Mouse (Mus musculus) liver, embryonic 11.5 days (tissue): Measurements from ENCODE around the gene Spink4. TPM values are rescaled to one million over a fixed set of nuclear protein-coding genes. Genes with fewer than 3 reads are reported as not detected.

Experiments
- ATAC-seq: fragments of 200-750 bp; cut with Nextera tagmentation; replicated peaks from 2 replicates; pipeline ENCODE4 v1.8.0; 2017; ENCODE audit warnings: moderate number of reproducible peaks, mild to moderate bottlenecking, moderate TSS enrichment, moderate library complexity; ENCODE audit not compliant: low FRiP score
- DNase-seq: peaks from one replicate; pipeline ENCODE4 v3.0.0-alpha.2; 2017; ENCODE audit warnings: low spot score
- H3K27ac ChIP-seq: fragments of 300-500 bp; sonication (generic); 2 replicates; pipeline ENCODE4 v1.5.1; 2014; ENCODE audit warnings: mild to moderate bottlenecking, low read depth, low read length, control low read depth
- H3K27me3 ChIP-seq: fragments of 300-500 bp; sonication (generic); replicated peaks from 2 replicates; pipeline ENCODE4 v1.6.1; 2014; ENCODE audit warnings: low read length, mixed read lengths; ENCODE audit not compliant: control insufficient read depth, insufficient read depth
- H3K36me3 ChIP-seq: fragments of 300-500 bp; sonication (generic); 2 replicates; pipeline ENCODE4 v1.6.1; 2014; ENCODE audit warnings: mild to moderate bottlenecking, low read length, moderate library complexity, mixed read lengths; ENCODE audit not compliant: control insufficient read depth, insufficient read depth
- H3K4me1 ChIP-seq: fragments of 300-500 bp; sonication (generic); replicated peaks from 2 replicates; pipeline ENCODE4 v1.6.1; 2014; ENCODE audit warnings: low read length, mixed read lengths; ENCODE audit not compliant: control insufficient read depth, insufficient read depth
- H3K4me2 ChIP-seq: fragments of 300-500 bp; sonication (generic); 2 replicates; pipeline ENCODE4 v1.6.1; 2014; ENCODE audit warnings: mild to moderate bottlenecking, control low read depth, moderate library complexity
- H3K4me3 ChIP-seq: fragments of 300-500 bp; sonication (generic); 2 replicates; pipeline ENCODE4 v1.5.1; 2014; ENCODE audit warnings: low read depth, low read length, control low read depth
- H3K9ac ChIP-seq: fragments of 300-500 bp; sonication (generic); 2 replicates; pipeline ENCODE4 v1.6.1; 2014; ENCODE audit warnings: low read depth, low read length, control low read depth
- H3K9me3 ChIP-seq: fragments of 300-500 bp; sonication (generic); 2 replicates; pipeline ENCODE4 v1.6.1; 2016; ENCODE audit warnings: low read length, inconsistent platforms, mixed read lengths; ENCODE audit not compliant: control insufficient read depth
- WGBS: fragments of 180-500 bp; shearing (Covaris S2); extraction: QIAGEN DNeasy Blood & Tissue Kit; methylation state at CpG from one replicate; pipeline ENCODE4 v1.1.7; 2014; 5-methylcytosine and 5-hydroxymethylcytosine counted together
- polyA plus RNA-seq: library from polyadenylated mRNA; unstranded; fragments of >200 nt; fragmentation: Nextera tagmentation; extraction: Ambion mirVana; gene quantifications from 2 replicates; pipeline ENCODE4 v1.2.1, GENCODE M21; 2014

The Spink4 gene
- polyA plus RNA-seq, 1 experiment from 2014 or later: not detected

- H3K27ac ChIP-seq: no peak overlapping the region
- H3K4me3 ChIP-seq: no peak overlapping the region
- no peaks in the 10 kb centered on the region for H3K36me3 ChIP-seq
- 86% methylated on average over 3 of the region's 3 CpGs for WGBS
- H3K4me1 ChIP-seq: no peaks in the 10 kb centered on the region; the same call in 1 of the 2 replicates
- H3K9ac ChIP-seq: no peak overlapping the region
- no peak overlapping the region for H3K4me2 ChIP-seq
- DNase-seq (no peak), ATAC-seq (no peak)
- H3K27me3 ChIP-seq: no peaks in the 10 kb centered on the region
- H3K9me3 ChIP-seq: no peaks in the 10 kb centered on the region
These were observed 24.7 kb upstream of the Spink4 start for GRCm38 (mm10) chr4:40895118-40895517.

DNA sequence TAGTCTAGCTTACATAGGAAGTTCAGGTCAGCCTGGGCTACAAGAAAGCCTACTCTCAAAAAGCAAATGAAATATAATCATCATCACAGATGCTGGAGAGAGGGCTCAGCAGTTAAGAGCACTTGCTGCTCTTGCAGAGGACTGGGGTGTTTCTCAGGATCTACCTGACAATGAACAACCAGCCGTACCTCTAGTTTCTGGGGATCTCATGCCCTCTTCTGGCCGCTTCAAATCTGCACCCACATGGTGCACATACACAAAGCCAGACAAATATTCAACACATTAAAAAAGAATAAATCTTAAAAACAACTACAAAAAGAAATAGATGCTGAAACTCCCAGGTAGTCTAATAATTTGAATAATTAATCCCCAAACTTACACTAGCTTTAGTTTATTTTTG lies 24.2 kb upstream of the Spink4 start:
- Histone ChIP-seq H3K4me3 (no peak overlapping the region), H3K27me3 (no peaks in the 10 kb centered on the region), H3K9me3 (no peaks in the 10 kb centered on the region), H3K9ac (no peak overlapping the region), H3K4me2 (no peak overlapping the region), H3K4me1 (no peaks in the 10 kb centered on the region; the same call in 1 of the 2 replicates), H3K36me3 (no peaks in the 10 kb centered on the region), H3K27ac (no peak overlapping the region)
- WGBS: 79% methylated on average over 2 of the region's 2 CpGs
- DNase-seq (no peak), ATAC-seq (no peak)

- H3K4me1 ChIP-seq: no peaks in the 10 kb centered on the region; the same call in 1 of the 2 replicates
- H3K9ac ChIP-seq: no peak overlapping the region
- no peak overlapping the region for H3K27ac ChIP-seq
- ATAC-seq: no peak
- H3K4me3 ChIP-seq: no peak overlapping the region
- H3K36me3 ChIP-seq: no peaks in the 10 kb centered on the region
- DNase-seq: no peak
- H3K27me3 ChIP-seq: no peaks in the 10 kb centered on the region
- no peak overlapping the region for H3K4me2 ChIP-seq
- WGBS: 79% methylated on average over 6 of the region's 6 CpGs
- H3K9me3 ChIP-seq: no peaks in the 10 kb centered on the region
These were observed 21.3 kb upstream of the Spink4 start for GRCm38 (mm10) chr4:40898476-40899044.

GRCm38 (mm10) chr4:40899264-40899663 lies 20.6 kb upstream of the Spink4 start:
- no peaks in the 10 kb centered on the region for H3K9me3 ChIP-seq
- H3K36me3 ChIP-seq: no peaks in the 10 kb centered on the region
- 77% methylated on average over 2 of the region's 2 CpGs for WGBS
- ATAC-seq: no peak
- H3K4me2 ChIP-seq: no peak overlapping the region
- H3K9ac ChIP-seq: no peak overlapping the region
- DNase-seq: no peak
- H3K4me3 ChIP-seq: no peak overlapping the region
- no peaks in the 10 kb centered on the region; the same call in 1 of the 2 replicates for H3K4me1 ChIP-seq
- no peak overlapping the region for H3K27ac ChIP-seq
- H3K27me3 ChIP-seq: no peaks in the 10 kb centered on the region

GRCm38 (mm10) chr4:40900071-40900470 lies 19.8 kb upstream of the Spink4 start:
- no peak overlapping the region for H3K4me2 ChIP-seq
- peak; percentile 46; the same call in 1 of the 2 replicates for ATAC-seq

DNA sequence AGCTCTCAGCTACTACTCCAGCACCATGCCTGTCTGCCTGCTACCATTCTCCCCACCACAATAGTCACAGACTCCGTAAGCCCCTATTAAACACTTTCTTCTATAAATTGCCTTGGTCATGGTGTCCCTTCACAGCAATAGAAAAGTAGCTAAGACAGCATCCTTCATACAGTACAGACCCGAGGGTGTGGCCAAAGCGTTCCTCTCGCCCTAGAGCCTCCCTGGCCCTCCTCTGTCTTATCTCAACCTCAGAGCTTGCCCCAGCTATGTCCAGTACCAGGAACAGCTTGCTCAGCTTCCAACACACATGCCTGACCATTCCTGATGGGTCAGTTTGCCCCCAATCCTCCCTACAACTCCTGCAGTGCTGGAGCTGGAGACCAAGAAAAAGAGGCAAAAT lies 19.2 kb upstream of the Spink4 start:
- WGBS: 73% methylated on average over 4 of the region's 4 CpGs
- no peak overlapping the region for H3K4me3 ChIP-seq
- no peaks in the 10 kb centered on the region for H3K27me3 ChIP-seq
- H3K4me1 ChIP-seq: no peaks in the 10 kb centered on the region; the same call in 1 of the 2 replicates
- H3K9me3 ChIP-seq: no peaks in the 10 kb centered on the region
- ATAC-seq: peak; percentile 50; the same call in 1 of the 2 replicates
- no peak overlapping the region for H3K4me2 ChIP-seq
- no peak overlapping the region for H3K9ac ChIP-seq
- no peaks in the 10 kb centered on the region for H3K36me3 ChIP-seq
- H3K27ac ChIP-seq: no peak overlapping the region; the same call in 1 of the 2 replicates
- no peak for DNase-seq

More at GRCm38 (mm10) chr4:40900071-40900470, 19.8 kb upstream of the Spink4 start:
- no peaks in the 10 kb centered on the region; the same call in 1 of the 2 replicates for H3K4me1 ChIP-seq
- H3K9ac ChIP-seq: no peak overlapping the region
- no peaks in the 10 kb centered on the region for H3K36me3 ChIP-seq
- no peaks in the 10 kb centered on the region for H3K9me3 ChIP-seq
- no peak overlapping the region for H3K4me3 ChIP-seq
- peak overlapping the region; percentile 50; the same call in 1 of the 2 replicates for H3K27ac ChIP-seq
- H3K27me3 ChIP-seq: no peaks in the 10 kb centered on the region
- 79% methylated on average over 3 of the region's 3 CpGs for WGBS
- no peak for DNase-seq

DNA sequence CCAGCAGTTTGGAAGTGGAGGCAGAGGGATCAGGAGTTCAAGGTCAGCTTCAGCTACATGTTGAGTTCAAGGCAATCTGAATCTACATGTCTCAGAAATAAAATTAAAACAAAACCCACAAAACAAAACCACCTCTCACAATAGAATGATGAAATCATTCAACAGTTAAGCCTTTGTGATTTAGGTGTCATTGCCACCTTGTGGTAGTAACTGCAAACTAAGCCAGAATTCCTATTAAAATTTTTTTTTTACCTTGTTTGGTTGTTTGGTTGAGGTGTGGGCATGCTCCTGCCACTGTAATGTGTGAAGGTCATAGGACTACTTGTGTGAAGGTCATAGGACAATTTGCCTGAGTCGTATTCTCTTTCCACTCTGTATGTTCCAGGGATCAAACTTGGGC lies 13.6 kb upstream of the Spink4 start:
- no peaks in the 10 kb centered on the region for H3K27me3 ChIP-seq
- H3K9me3 ChIP-seq: no peaks in the 10 kb centered on the region
- H3K27ac ChIP-seq: no peak overlapping the region
- no peak overlapping the region for H3K4me2 ChIP-seq
- H3K4me3 ChIP-seq: no peak overlapping the region
- H3K4me1 ChIP-seq: peaks cover 5% of the 10 kb centered on the region; the same call in 1 of the 2 replicates
- H3K36me3 ChIP-seq: no peaks in the 10 kb centered on the region
- no peak for ATAC-seq
- no peak overlapping the region for H3K9ac ChIP-seq
- no peak for DNase-seq
- 46% methylated on average over 1 of the region's 1 CpGs for WGBS

- H3K9me3 ChIP-seq: no peaks in the 10 kb centered on the region
- ATAC-seq (no peak), DNase-seq (no peak)
- H3K9ac ChIP-seq: no peak overlapping the region
- no peak overlapping the region for H3K4me3 ChIP-seq
- peaks cover 5% of the 10 kb centered on the region; the same call in 1 of the 2 replicates for H3K4me1 ChIP-seq
- no peaks in the 10 kb centered on the region for H3K36me3 ChIP-seq
- H3K4me2 ChIP-seq: peak overlapping the region; percentile 25; the same call in 1 of the 2 replicates
- 46% methylated on average over 20 of the region's 20 CpGs for WGBS
- no peaks in the 10 kb centered on the region for H3K27me3 ChIP-seq
- no peak overlapping the region for H3K27ac ChIP-seq
These were observed 11.4 kb upstream of the Spink4 start for GRCm38 (mm10) chr4:40908261-40908969.
